Mouse (Mus musculus) stomach, postnatal 0 days (tissue): Measurements from ENCODE around the gene Snx7. TPM values are rescaled to one million over a fixed set of nuclear protein-coding genes. Genes with fewer than 3 reads are reported as not detected.

ENCODE experiments used
- ATAC-seq: fragments of 200-750 bp; cut with Nextera tagmentation; 2 replicates; pipeline ENCODE4 v1.8.0; 2017; ENCODE audit not compliant: low FRiP score, low TSS enrichment
- DNase-seq: peaks from one replicate; pipeline ENCODE4 v3.0.0-alpha.2; 2016; ENCODE audit warnings: low spot score
- H3K27ac ChIP-seq: fragments of 300-500 bp; sonication (generic); replicated peaks from 2 replicates; pipeline ENCODE4 v1.5.1; 2014; ENCODE audit warnings: mild to moderate bottlenecking, control low read depth
- H3K27me3 ChIP-seq: fragments of 300-500 bp; sonication (generic); 2 replicates; pipeline ENCODE4 v1.6.1; 2014; ENCODE audit warnings: low read length; ENCODE audit not compliant: control insufficient read depth, insufficient read depth
- H3K36me3 ChIP-seq: fragments of 300-500 bp; sonication (generic); 2 replicates; pipeline ENCODE4 v1.6.1; 2014; ENCODE audit warnings: low read length, mixed read lengths; ENCODE audit not compliant: control insufficient read depth, insufficient read depth
- H3K4me1 ChIP-seq: fragments of 300-500 bp; sonication (generic); replicated peaks from 2 replicates; pipeline ENCODE4 v1.6.1; 2014; ENCODE audit warnings: antibody characterized with exemption; ENCODE audit not compliant: control insufficient read depth, insufficient read depth
- H3K4me2 ChIP-seq: fragments of 300-500 bp; sonication (generic); replicated peaks from 2 replicates; pipeline ENCODE4 v1.6.1; 2014; ENCODE audit warnings: low read depth, mild to moderate bottlenecking, control low read depth, moderate library complexity
- H3K4me3 ChIP-seq: fragments of 300-500 bp; sonication (generic); 2 replicates; pipeline ENCODE4 v1.5.1; 2014; ENCODE audit warnings: low read depth, low read length, control low read depth
- H3K9ac ChIP-seq: fragments of 300-500 bp; sonication (generic); 2 replicates; pipeline ENCODE4 v1.6.1; 2014; ENCODE audit warnings: mild to moderate bottlenecking, low read length, control low read depth, mixed read lengths
- H3K9me3 ChIP-seq: fragments of 300-500 bp; sonication (generic); 2 replicates; pipeline ENCODE4 v1.6.1; 2016; ENCODE audit warnings: low read length; ENCODE audit not compliant: control insufficient read depth
- CTCF ChIP-seq: IDR thresholded peaks from 2 replicates; pipeline ENCODE4 v1.5.1; 2016; ENCODE audit warnings: antibody characterized with exemption, low read depth, mild to moderate bottlenecking, moderate library complexity
- EP300 ChIP-seq: optimal IDR thresholded peaks from 2 replicates; pipeline ENCODE3; 2016; ENCODE audit warnings: antibody characterized with exemption
- WGBS: fragments of 180-500 bp; shearing (Covaris S2); extraction: QIAGEN DNeasy Blood & Tissue Kit; methylation state at CpG from one replicate; pipeline ENCODE4 v1.1.7; 2014; 5-methylcytosine and 5-hydroxymethylcytosine counted together
- polyA plus RNA-seq: library from polyadenylated mRNA; unstranded; fragments of >200 nt; fragmentation: Nextera tagmentation; extraction: Ambion mirVana; gene quantifications from 2 replicates; pipeline ENCODE4 v1.2.1, GENCODE M21; 2015

Snx7 gene
- polyA plus RNA-seq, 1 experiment from 2014 or later: 38.4 TPM

- Histone ChIP-seq H3K9me3 (no peaks in the 10 kb centered on the region), H3K9ac (no peak overlapping the region), H3K4me3 (no peak overlapping the region), H3K4me2 (no peak overlapping the region), H3K27ac (no peak overlapping the region), H3K4me1 (no peaks in the 10 kb centered on the region), H3K36me3 (no peaks in the 10 kb centered on the region), H3K27me3 (no peaks in the 10 kb centered on the region)
- ATAC-seq: no peak
- TF ChIP-seq CTCF: no peak
- TF ChIP-seq EP300: no peak
- WGBS: 63% methylated on average over 3 of the region's 3 CpGs
- no peak for DNase-seq
These were observed 15.0 kb downstream of the Snx7 start for GRCm38 (mm10) chr3:117853729-117854128.

- Histone ChIP-seq H3K9me3 (no peaks in the 10 kb centered on the region), H3K27me3 (no peaks in the 10 kb centered on the region), H3K4me3 (no peak overlapping the region), H3K4me2 (no peak overlapping the region), H3K9ac (no peak overlapping the region), H3K27ac (no peak overlapping the region), H3K4me1 (no peaks in the 10 kb centered on the region), H3K36me3 (no peaks in the 10 kb centered on the region)
- DNase-seq: no peak
- 90% methylated on average over 3 of the region's 3 CpGs for WGBS
- TF ChIP-seq CTCF: no peak
- TF ChIP-seq EP300: no peak
- ATAC-seq: no peak
These were observed 16.7 kb downstream of the Snx7 start for GRCm38 (mm10) chr3:117852054-117852361.

- no peak for ATAC-seq
- Histone ChIP-seq H3K9me3 (no peaks in the 10 kb centered on the region), H3K4me2 (no peak overlapping the region), H3K4me1 (no peaks in the 10 kb centered on the region), H3K27me3 (no peaks in the 10 kb centered on the region), H3K36me3 (no peaks in the 10 kb centered on the region), H3K9ac (no peak overlapping the region), H3K4me3 (no peak overlapping the region), H3K27ac (no peak overlapping the region)
- WGBS: 86% methylated on average over 18 of the region's 18 CpGs
- TF ChIP-seq EP300 (no peak), CTCF (no peak)
- DNase-seq: no peak
These were observed 17.3 kb downstream of the Snx7 start for GRCm38 (mm10) chr3:117851278-117852053.

- 83% methylated on average over 6 of the region's 6 CpGs for WGBS
- DNase-seq: no peak
- H3K27ac ChIP-seq: no peak overlapping the region
- TF ChIP-seq CTCF (no peak), EP300 (no peak)
- no peaks in the 10 kb centered on the region for H3K27me3 ChIP-seq
- H3K4me3 ChIP-seq: no peak overlapping the region
- no peak for ATAC-seq
- H3K4me2 ChIP-seq: no peak overlapping the region
- H3K9ac ChIP-seq: no peak overlapping the region
- no peaks in the 10 kb centered on the region for H3K9me3 ChIP-seq
- H3K36me3 ChIP-seq: no peaks in the 10 kb centered on the region
- no peaks in the 10 kb centered on the region for H3K4me1 ChIP-seq
These were observed 19.9 kb downstream of the Snx7 start for GRCm38 (mm10) chr3:117848866-117849265.

- H3K27me3 ChIP-seq: no peaks in the 10 kb centered on the region
- ATAC-seq: no peak
- no peak overlapping the region for H3K4me2 ChIP-seq
- H3K27ac ChIP-seq: no peak overlapping the region
- no peak overlapping the region for H3K4me3 ChIP-seq
- TF ChIP-seq EP300: no peak
- TF ChIP-seq CTCF: no peak
- no peaks in the 10 kb centered on the region for H3K9me3 ChIP-seq
- H3K4me1 ChIP-seq: no peaks in the 10 kb centered on the region
- H3K9ac ChIP-seq: no peak overlapping the region
- no peak for DNase-seq
- no peaks in the 10 kb centered on the region for H3K36me3 ChIP-seq
- WGBS: 100% methylated on average over 1 of the region's 1 CpGs
These were observed 26.1 kb downstream of the Snx7 start for GRCm38 (mm10) chr3:117842658-117843057.

- Histone ChIP-seq H3K4me3 (no peak overlapping the region), H3K4me2 (no peak overlapping the region), H3K4me1 (no peaks in the 10 kb centered on the region), H3K36me3 (no peaks in the 10 kb centered on the region), H3K27ac (no peak overlapping the region), H3K9ac (no peak overlapping the region), H3K9me3 (no peaks in the 10 kb centered on the region), H3K27me3 (no peaks in the 10 kb centered on the region)
- 47% methylated on average over 12 of the region's 12 CpGs for WGBS
- no peak for TF ChIP-seq CTCF
- TF ChIP-seq EP300: no peak
- ATAC-seq (no peak), DNase-seq (no peak)
These were observed 28.7 kb downstream of the Snx7 start for GRCm38 (mm10) chr3:117839867-117840545.
